Comparison of ENCODE assay signal across 12 mouse cellular contexts in the genomic region with DNA sequence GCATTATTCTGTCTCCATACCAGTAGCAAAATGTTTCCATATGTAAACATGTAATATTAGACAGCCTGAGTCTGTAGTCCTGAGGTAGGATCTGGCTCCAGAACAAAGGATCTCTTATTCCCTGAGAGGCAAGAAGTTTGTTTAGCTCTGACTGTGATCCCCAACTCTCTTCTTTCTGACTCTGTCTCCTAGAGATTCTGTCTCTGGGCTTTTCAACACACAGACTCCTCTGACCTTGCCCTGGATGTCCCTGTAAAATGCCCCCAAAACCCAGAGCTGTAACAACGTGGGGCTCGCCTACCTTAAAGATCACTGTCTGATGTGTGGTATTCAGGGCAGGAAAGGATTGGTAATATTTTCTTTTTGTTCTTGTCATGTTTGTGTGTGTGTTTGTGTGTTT. TPM values are rescaled to one million over a fixed set of nuclear protein-coding genes. Genes with fewer than 3 reads are reported as not detected.
A peak's percentile ranks its signal among the peaks of the same experiment; 100 is the strongest.
DNase-seq lines count a peak whose midpoint lies in the region; ATAC-seq and TF ChIP-seq lines count a peak whose summit lies in the region.
"Had no signal": no experiment of that assay in that cellular context is flagged by ENCODE, and none has a peak within 500 bp of the region (broad histone marks: within the 10 kb centered on the region; RNA-seq: fewer than 3 reads in every experiment).

No protein-coding gene starts in this region.

- H3K36me3 ChIP-seq in lung, embryonic 15.5 days = no peaks in the 10 kb centered on the region
- no peaks in the 10 kb centered on the region for H3K36me3 ChIP-seq in embryonic facial prominence, embryonic 11.5 days (replicated peaks; ENCODE audit: control insufficient read depth, insufficient read depth, low read depth, low read length)
- no peaks in the 10 kb centered on the region for H3K36me3 ChIP-seq in hindbrain, embryonic 15.5 days
- H3K36me3 ChIP-seq in stomach, embryonic 14.5 days (ENCODE audit: control insufficient read depth, insufficient read depth, low read length) = no peaks in the 10 kb centered on the region
- no peaks in the 10 kb centered on the region for H3K36me3 ChIP-seq in intestine, postnatal 0 days (ENCODE audit: control insufficient read depth, insufficient read depth)

- no peaks in the 10 kb centered on the region for H3K9me3 ChIP-seq in lung, embryonic 15.5 days
- no peaks in the 10 kb centered on the region for H3K9me3 ChIP-seq in embryonic facial prominence, embryonic 11.5 days (replicated peaks; ENCODE audit: control insufficient read depth, low read length)
- no peaks in the 10 kb centered on the region for H3K9me3 ChIP-seq in hindbrain, embryonic 15.5 days
- H3K9me3 ChIP-seq in stomach, embryonic 14.5 days (ENCODE audit: control insufficient read depth, low read depth, low read length) = no peaks in the 10 kb centered on the region
- no peaks in the 10 kb centered on the region for H3K9me3 ChIP-seq in intestine, postnatal 0 days (ENCODE audit: control insufficient read depth)

- TF ChIP-seq CTCF in intestine, postnatal 0 days (IDR thresholded peaks at IDR 0.05; ENCODE audit: low read depth) = no peak

- WGBS in lung, embryonic 15.5 days = 69% methylated on average over 2 of the region's 2 CpGs
- 19% methylated on average over 2 of the region's 2 CpGs for WGBS in embryonic facial prominence, embryonic 11.5 days
- 25% methylated on average over 2 of the region's 2 CpGs for WGBS in hindbrain, embryonic 15.5 days
- WGBS in stomach, embryonic 14.5 days = 70% methylated on average over 2 of the region's 2 CpGs
- 71% methylated on average over 2 of the region's 2 CpGs for WGBS in intestine, postnatal 0 days

- no peak overlapping the region for H3K9ac ChIP-seq in lung, embryonic 15.5 days
- no peak overlapping the region for H3K9ac ChIP-seq in embryonic facial prominence, embryonic 11.5 days (replicated peaks; ENCODE audit: low read length)
- H3K9ac ChIP-seq in hindbrain, embryonic 15.5 days = no peak overlapping the region
- no peak overlapping the region for H3K9ac ChIP-seq in stomach, embryonic 14.5 days (replicated peaks; ENCODE audit: low read depth, low read length)
- H3K9ac ChIP-seq in intestine, postnatal 0 days (ENCODE audit: low read depth, low read length) = no peak overlapping the region
- H3K9ac ChIP-seq: liver, embryonic 14.5 days had no signal

- H3K27ac ChIP-seq in lung, embryonic 15.5 days = peak overlapping the region; percentile 84
- H3K27ac ChIP-seq in embryonic facial prominence, embryonic 11.5 days (replicated peaks; ENCODE audit: low read depth, low read length) = no peak overlapping the region; the same call in 1 of the 2 replicates
- H3K27ac ChIP-seq in hindbrain, embryonic 15.5 days (replicated peaks) = 0 out of 2 replicates have a peak overlapping the region, but pooled peaks have one; percentile 53
- peak overlapping the region; percentile 64; the same call in 1 of the 2 replicates for H3K27ac ChIP-seq in stomach, embryonic 14.5 days (ENCODE audit: low read length)
- H3K27ac ChIP-seq in intestine, postnatal 0 days (ENCODE audit: low read depth, low read length) = no peak overlapping the region
- H3K27ac ChIP-seq: liver, embryonic 14.5 days had no signal

- no peaks in the 10 kb centered on the region for H3K27me3 ChIP-seq in lung, embryonic 15.5 days
- H3K27me3 ChIP-seq in embryonic facial prominence, embryonic 11.5 days (ENCODE audit: control insufficient read depth, insufficient read depth, low read length) = no peaks in the 10 kb centered on the region
- no peaks in the 10 kb centered on the region; the same call in 1 of the 2 replicates for H3K27me3 ChIP-seq in hindbrain, embryonic 15.5 days
- H3K27me3 ChIP-seq in stomach, embryonic 14.5 days (ENCODE audit: control insufficient read depth, insufficient read depth, low read length) = no peaks in the 10 kb centered on the region
- H3K27me3 ChIP-seq in intestine, postnatal 0 days (replicated peaks; ENCODE audit: control insufficient read depth, insufficient read depth, low read length) = no peaks in the 10 kb centered on the region

- no peak for ATAC-seq in lung, embryonic 15.5 days (ENCODE audit: borderline replicate concordance, extremely low read depth, low FRiP score, low TSS enrichment)
- ATAC-seq in embryonic facial prominence, embryonic 11.5 days (replicated peaks; ENCODE audit: insufficient number of reproducible peaks, low FRiP score, low TSS enrichment, low read depth) = peak; percentile 66; the same call in 1 of the 2 replicates
- no peak for ATAC-seq in hindbrain, embryonic 15.5 days (ENCODE audit: low FRiP score, low read depth)
- no peak for ATAC-seq in stomach, embryonic 14.5 days (ENCODE audit: insufficient number of reproducible peaks, insufficient read depth, low FRiP score, low read depth)
- no peak for ATAC-seq in intestine, postnatal 0 days

- H3K4me1 ChIP-seq in lung, embryonic 15.5 days = peaks cover 17% of the 10 kb centered on the region
- H3K4me1 ChIP-seq in embryonic facial prominence, embryonic 11.5 days (ENCODE audit: control insufficient read depth, insufficient read depth, low read length) = no peaks in the 10 kb centered on the region
- H3K4me1 ChIP-seq in hindbrain, embryonic 15.5 days (replicated peaks) = 0 out of 2 replicates have a peak, but pooled peaks cover 4% of the 10 kb centered on the region
- no peaks in the 10 kb centered on the region for H3K4me1 ChIP-seq in stomach, embryonic 14.5 days (ENCODE audit: control insufficient read depth, insufficient read depth, low read length)
- H3K4me1 ChIP-seq in intestine, postnatal 0 days (replicated peaks; ENCODE audit: control insufficient read depth, insufficient read depth, low read length) = no peaks in the 10 kb centered on the region; the same call in 1 of the 2 replicates

- DNase-seq in lung, postnatal 10 days = no peak
- DNase-seq in embryonic facial prominence, embryonic 11.5 days (ENCODE audit: low spot score) = peak; percentile 34
- DNase-seq in heart, adult 9 months (ENCODE audit: low spot score in 2 of 2) = no peak
- DNase-seq: adrenal gland, adult 2 months; cerebellum, adult 9-10 months; right cerebral cortex, postnatal 4 days had no signal

- peak overlapping the region; percentile 31; the same call in 1 of the 2 replicates for H3K4me2 ChIP-seq in lung, embryonic 15.5 days
- H3K4me2 ChIP-seq in embryonic facial prominence, embryonic 11.5 days (ENCODE audit: low read depth, low read length) = no peak overlapping the region
- peak overlapping the region; percentile 16 for H3K4me2 ChIP-seq in hindbrain, embryonic 15.5 days
- H3K4me2 ChIP-seq in stomach, embryonic 14.5 days (replicated peaks; ENCODE audit: low read depth, low read length) = 0 out of 2 replicates have a peak overlapping the region, but pooled peaks have one; percentile 7
- no peak overlapping the region for H3K4me2 ChIP-seq in intestine, postnatal 0 days (replicated peaks; ENCODE audit: low read depth)

- H3K4me3 ChIP-seq in lung, embryonic 15.5 days = no peak overlapping the region
- no peak overlapping the region for H3K4me3 ChIP-seq in embryonic facial prominence, embryonic 11.5 days (ENCODE audit: low read depth, low read length)
- H3K4me3 ChIP-seq in hindbrain, embryonic 15.5 days = no peak overlapping the region
- no peak overlapping the region for H3K4me3 ChIP-seq in stomach, embryonic 14.5 days (ENCODE audit: low read depth, low read length)
- no peak overlapping the region for H3K4me3 ChIP-seq in intestine, postnatal 0 days (ENCODE audit: low read depth, low read length)
- H3K4me3 ChIP-seq: myocyte had no signal

RNA-seq across cellular contexts. Expression of a gene that starts 53.4 kb away (rescaled TPM):
- 0.51 TPM in 1 of 2 replicates, not detected in the other for polyA plus RNA-seq in lung, embryonic 15.5 days (2015; fragmentation: Nextera tagmentation; extraction: Ambion mirVana)
- 0.13 and 0.50 TPM in 2 replicates for polyA plus RNA-seq in embryonic facial prominence, embryonic 11.5 days (2014; fragmentation: Nextera tagmentation; extraction: Ambion mirVana)
- polyA plus RNA-seq in hindbrain, embryonic 15.5 days (2015; fragmentation: Nextera tagmentation; extraction: Ambion mirVana) = 0.34 and 0.51 TPM in 2 replicates
- polyA plus RNA-seq in stomach, embryonic 14.5 days (2014; fragmentation: Nextera tagmentation; extraction: Ambion mirVana) = 0.14 and 0.36 TPM in 2 replicates
- 0.25 and 0.44 TPM in 2 replicates for polyA plus RNA-seq in intestine, postnatal 0 days (2015; fragmentation: Nextera tagmentation; extraction: Ambion mirVana)
- polyA plus RNA-seq: adrenal gland, adult 2 months; myocyte had no signal

RNA-seq across cellular contexts. Expression of a gene that starts 58.2 kb away (rescaled TPM):
- 0.16 TPM in 1 of 2 replicates, not detected in the other for polyA plus RNA-seq in lung, embryonic 15.5 days (2015; fragmentation: Nextera tagmentation; extraction: Ambion mirVana)
- polyA plus RNA-seq in embryonic facial prominence, embryonic 11.5 days (2014; fragmentation: Nextera tagmentation; extraction: Ambion mirVana) = not detected in 2 replicates
- polyA plus RNA-seq in hindbrain, embryonic 15.5 days (2015; fragmentation: Nextera tagmentation; extraction: Ambion mirVana) = not detected in 2 replicates
- polyA plus RNA-seq in stomach, embryonic 14.5 days (2014; fragmentation: Nextera tagmentation; extraction: Ambion mirVana) = 0.81 TPM in 1 of 2 replicates, not detected in the other
- not detected in 2 replicates for polyA plus RNA-seq in intestine, postnatal 0 days (2015; fragmentation: Nextera tagmentation; extraction: Ambion mirVana)
- polyA plus RNA-seq: adrenal gland, adult 2 months; liver, embryonic 14.5 days; myocyte had no signal

Comparison
In these comparisons a context has a peak if more than half of its experiments do, and no peak if none do; other contexts are left out.
1. H3K27ac ChIP-seq: peak in lung, embryonic 15.5 days (single experiment), hindbrain, embryonic 15.5 days (single experiment) and stomach, embryonic 14.5 days (single experiment); none in embryonic facial prominence, embryonic 11.5 days (single experiment) and intestine, postnatal 0 days (single experiment).
2. H3K4me2 ChIP-seq: peak in lung, embryonic 15.5 days (single experiment), hindbrain, embryonic 15.5 days (single experiment) and stomach, embryonic 14.5 days (single experiment); none in embryonic facial prominence, embryonic 11.5 days (single experiment) and intestine, postnatal 0 days (single experiment).